Mouse (Mus musculus) WW6 (cell line): ENCODE measurements around the gene Spred2.

Experiments used
- DNase-seq: peaks from one replicate; pipeline ENCODE4 v3.0.0-alpha.2; 2013; ENCODE audit warnings: low read depth, low spot score

Gene Spred2

DNA sequence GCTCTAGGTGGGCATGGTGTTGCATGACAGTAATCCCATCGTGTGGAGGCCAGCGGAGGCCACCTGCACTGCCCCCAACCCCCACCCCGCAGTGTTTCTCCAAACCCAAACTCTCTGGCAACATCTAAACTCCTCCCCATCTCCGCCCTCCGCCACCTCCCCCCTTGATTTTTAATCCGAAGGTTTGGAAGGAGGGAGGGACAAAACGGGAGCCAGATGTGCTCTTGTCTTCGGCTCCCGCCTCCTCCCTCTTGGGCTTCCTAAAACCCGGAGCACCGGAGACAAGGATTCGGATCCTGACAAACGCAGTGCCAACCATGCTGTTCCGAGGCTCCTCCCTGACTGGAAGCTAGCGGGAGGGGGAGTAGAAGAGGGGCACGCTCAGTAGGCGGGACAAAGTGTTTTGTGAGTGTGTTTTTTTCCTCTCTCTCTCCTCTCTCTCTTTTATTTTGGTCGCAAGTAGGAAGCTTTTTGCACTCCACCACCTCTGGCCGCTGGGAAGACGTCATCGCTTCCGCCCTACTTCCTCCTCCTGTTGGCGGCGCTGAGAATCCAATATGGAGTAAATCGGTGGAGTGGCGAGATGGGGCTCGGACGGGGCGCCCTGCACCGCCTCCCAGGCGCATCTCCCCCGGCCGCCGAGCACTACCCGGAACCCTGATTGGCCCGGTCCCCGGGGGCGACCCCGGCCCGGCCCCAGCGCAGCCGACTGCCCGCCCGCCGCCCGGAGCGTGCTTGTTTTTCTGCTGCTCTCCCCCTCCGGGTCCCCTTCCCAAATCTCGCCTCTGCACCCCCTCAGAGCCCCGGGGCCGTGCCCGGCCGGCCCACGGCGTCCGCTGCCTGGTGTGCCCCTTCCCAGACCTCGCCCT lies at the start of gene Spred2:
Gene Spred2, plus strand, starts transcription at position 488 of the 869 bp plus-strand sequence.
- peak; percentile 92 for DNase-seq

DNA sequence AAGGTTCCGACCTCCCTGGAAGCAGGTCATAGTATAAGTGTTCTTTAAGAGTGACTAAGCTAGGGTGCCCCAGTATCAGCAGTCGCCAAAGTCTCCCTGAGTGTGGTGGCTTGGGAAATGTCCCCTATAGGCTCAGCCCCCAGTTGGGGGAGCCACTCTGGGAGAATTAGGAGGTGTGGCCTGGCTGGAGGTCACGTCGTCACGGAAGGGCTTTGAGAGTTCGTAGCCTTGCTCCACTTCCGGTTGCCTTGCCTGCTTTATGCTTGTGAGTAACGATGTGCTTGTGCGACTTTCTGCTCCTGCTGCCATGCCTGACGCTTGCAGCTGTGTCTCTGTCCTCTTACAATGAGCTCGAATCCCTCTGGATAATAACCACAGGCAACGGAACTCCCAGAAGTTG lies 48.6 kb upstream of the Spred2 start:
- DNase-seq, result no peak

DNA sequence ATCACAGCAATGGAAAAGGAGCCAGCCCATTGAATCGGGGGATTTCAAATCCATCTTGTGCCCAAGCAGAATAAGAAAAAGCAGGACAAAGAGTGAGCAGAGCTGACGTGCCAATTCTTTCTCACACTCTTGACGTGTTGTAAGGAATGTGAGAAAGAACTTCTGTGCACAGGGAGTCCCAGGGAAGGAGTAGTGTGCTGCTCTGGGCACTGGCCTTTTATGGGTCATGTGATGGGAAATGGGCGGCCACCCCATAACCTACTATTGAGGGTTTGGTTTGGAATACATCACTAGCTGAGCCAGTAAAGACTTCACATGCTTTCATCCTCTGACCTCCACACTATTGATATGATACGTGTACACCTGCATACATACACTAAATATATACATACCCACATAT lies 48.2 kb upstream of the Spred2 start:
- no peak for DNase-seq

DNA sequence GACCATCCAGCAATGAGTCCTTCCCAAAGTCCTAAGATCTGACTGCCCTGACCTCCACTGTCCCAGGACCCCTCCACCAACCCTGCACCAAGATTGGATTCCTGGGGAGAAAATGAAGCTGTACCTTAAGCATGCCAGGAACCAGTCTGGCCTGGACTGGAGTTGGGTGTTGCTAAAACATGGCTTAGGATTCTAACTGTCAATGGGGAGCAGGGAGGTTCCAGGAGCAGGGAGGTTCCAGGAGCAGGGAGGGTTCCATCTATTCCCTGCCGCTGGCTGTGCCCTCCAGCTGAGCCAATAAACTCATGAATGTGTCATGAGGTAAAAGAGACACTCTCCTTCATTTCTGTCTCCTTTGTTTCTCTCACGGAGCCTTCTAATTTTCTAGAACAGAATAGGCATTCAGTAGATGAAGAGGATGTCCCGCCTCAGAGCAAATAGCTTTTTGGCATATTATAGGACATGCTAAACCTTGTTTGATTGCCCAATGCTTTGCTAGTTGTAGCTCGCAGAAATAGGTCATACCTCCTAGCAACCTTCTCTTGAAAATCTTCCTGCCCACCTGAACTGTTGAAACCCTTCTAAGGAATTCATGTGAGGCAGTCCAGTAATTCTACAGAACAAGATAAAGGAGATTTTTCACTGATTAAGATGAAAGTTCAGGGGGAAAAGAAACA lies 46.8 kb upstream of the Spred2 start:
- no peak for DNase-seq

DNA sequence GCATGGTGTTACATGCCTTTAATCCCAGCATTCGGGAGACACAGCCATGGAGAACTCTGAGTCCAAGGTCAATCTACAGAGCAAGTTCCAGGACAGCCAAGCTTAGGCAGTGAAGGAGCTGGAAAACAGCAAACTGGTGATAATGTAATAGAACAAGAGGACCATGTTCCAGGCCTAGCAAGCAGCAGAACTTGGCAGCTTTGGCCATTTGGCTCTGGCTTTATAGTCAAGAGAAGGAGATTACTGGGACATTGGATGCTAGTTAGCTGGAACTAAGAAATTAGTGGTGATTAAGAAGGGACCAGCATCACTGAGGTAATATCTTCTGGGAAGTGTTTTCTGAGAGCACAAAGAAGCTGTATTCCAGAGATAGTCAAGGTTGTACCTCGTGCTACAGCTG lies 42.8 kb upstream of the Spred2 start:
- DNase-seq, result no peak

DNA sequence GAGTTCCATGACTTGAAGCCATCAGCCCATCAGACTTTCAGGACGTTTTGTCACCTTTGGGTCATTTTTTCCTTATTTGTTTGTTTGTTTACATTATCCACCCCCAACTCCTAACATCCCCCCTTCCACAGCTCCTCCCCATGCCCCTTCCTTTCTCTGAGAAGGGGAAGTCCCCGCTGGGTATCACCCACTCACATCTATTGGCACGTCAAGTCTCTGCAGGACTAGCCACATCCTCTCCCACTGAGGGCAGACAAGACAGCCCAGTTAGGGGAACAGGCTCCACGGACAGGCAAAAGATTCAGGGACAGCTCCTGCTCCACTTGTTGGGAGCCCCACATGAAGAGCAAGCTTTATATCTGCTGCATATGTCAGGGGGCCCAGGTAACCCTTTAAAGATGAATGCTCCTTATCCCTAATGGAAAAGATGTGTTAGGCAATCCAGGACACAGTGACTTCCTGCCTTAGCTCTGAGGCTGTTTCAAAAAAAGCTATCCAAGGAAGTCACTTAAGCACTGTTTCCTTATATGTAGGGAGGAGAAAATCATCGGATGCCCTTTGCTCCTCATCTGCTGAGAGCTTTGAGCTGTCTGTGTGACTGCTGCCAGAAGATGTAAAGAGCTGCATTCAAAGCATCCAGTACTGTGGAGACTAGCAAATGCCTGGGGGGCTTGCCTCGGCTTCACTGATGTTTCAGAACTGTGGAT lies 33.3 kb upstream of the Spred2 start:
- no peak for DNase-seq

DNA sequence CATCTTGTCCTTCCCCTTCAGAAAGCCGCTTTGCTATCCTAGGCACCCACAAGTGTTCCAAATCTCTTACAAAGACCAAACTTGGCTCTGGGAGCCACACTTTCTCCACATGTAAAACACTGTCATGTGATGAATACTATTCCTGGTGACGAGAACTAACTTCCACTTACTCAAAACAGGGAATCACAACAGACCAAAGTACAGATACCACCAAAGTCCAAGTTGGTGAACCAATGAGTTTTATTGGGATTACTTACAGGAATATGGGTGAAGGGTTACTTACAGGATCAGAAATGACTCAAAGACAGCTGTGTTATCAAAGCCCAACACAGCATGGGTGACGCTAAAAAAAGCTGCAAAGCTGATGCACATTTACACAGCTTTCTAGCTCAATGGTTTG lies 30.9 kb upstream of the Spred2 start:
- DNase-seq, result no peak

DNA sequence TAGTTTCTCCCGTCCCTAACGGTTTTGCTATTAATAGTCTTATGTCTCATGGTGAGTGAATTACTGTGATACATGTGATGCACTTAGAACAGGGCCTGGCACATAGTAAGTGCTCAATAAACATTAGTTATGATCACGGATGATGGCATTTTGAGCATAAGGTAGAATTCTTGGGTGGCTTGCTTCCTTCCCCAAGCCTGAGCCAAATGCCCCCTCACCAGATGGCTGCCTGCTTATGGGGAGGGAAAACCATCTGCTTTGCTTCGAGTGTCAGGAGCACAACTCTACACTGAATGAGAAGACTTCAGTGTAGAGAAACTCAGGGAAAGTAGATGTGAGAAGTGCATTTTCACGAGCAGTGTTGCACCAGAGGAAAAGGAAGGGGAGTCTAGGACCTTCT lies 24.6 kb upstream of the Spred2 start:
- no peak for DNase-seq

DNA sequence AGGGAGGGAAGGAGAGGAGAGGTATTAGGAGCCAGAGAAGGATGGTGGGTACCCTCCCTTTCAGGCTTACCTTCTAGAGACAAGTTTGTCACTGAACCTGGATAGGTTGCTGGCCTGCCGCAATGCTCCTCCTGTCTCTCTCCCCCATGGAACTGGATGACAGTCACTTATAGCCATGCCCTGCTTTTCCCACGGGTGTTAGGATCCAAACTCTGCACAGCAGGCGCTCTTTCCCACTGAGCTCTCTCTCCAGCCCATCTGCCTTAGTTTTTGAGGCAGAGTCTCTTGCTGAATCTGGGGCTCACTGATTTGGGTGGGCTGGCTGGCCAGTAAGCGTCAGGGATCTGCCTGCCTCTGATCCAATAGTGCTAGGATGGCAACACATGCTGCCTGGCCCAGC lies 23.5 kb upstream of the Spred2 start:
- DNase-seq, result no peak

DNA sequence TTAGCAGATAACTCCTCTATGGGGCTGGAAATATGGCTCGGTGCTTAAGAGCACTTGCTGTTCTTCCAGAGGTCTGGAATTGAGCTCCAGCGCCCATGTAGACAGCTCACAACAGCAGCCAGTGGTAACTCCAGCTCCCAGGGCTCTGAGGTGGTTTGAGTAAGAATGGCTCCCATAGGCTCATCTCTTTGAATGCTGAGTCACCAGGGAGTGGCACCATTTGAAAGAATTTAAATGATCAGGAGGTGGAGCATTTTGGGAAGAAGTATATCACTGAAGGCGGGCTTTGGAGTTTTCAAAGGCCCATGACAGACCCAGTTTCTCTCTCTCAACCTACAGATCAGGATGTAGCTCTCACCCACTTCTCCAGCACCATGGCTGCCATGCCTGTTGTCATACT lies 13.0 kb upstream of the Spred2 start:
- DNase-seq, result no peak

DNA sequence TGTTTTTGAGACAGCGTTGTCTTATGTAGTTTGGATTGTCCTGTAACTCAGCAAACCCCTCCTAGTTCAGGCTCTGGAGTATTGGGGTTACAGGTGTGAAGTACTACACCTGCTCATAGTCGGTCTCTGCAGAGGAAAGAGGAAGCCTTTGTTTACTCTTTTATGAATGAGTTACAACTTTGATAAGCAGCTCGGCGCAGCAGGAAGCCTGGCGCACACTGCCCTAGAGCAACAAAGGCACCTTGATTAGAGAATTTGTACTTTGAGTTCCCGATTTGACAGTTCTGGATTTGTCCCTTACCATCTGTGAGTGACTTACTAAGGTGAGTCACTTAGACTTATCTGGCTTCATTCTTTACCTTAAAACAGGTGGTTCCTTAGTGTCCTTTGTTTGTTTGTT lies 12.0 kb upstream of the Spred2 start:
- DNase-seq, result no peak

DNA sequence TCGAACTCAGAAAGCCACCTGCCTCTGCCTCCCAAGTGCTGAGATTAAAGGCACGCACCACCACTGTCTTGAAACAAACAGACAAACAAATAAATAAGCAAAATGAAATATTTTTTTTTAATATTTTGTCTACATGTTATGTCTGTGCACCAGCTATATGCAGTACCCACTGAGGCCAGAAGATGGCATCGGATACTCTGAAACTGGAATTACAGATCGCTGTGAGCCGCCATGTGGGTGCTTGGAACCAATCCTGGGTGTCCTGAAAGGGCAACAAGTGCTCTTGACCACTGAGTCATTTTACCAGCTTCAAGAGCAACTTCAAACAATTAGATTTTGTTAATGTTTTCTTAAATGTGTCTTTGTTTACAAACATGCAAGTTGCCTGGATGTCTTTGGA lies 11.5 kb upstream of the Spred2 start:
- no peak for DNase-seq

DNA sequence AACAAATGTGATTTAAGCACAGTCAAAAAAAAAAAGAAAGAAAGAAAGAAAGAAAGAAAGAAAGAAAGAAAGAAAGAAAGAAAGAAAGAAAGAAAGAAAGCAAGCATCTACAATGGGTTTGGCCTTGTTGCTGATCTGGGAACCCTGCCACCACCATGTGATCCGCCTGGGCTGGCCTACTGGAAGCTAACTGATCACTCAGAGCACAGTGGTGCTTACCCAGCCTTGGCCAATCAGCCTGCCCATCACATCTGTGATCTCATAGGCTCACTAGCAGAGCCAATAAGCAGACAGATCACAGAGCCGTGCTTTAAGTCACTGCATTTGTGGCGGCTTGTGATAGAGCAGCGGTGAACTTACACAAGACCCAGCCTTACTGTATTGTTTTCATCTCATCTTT lies 10.4 kb upstream of the Spred2 start:
- DNase-seq, result no peak

DNA sequence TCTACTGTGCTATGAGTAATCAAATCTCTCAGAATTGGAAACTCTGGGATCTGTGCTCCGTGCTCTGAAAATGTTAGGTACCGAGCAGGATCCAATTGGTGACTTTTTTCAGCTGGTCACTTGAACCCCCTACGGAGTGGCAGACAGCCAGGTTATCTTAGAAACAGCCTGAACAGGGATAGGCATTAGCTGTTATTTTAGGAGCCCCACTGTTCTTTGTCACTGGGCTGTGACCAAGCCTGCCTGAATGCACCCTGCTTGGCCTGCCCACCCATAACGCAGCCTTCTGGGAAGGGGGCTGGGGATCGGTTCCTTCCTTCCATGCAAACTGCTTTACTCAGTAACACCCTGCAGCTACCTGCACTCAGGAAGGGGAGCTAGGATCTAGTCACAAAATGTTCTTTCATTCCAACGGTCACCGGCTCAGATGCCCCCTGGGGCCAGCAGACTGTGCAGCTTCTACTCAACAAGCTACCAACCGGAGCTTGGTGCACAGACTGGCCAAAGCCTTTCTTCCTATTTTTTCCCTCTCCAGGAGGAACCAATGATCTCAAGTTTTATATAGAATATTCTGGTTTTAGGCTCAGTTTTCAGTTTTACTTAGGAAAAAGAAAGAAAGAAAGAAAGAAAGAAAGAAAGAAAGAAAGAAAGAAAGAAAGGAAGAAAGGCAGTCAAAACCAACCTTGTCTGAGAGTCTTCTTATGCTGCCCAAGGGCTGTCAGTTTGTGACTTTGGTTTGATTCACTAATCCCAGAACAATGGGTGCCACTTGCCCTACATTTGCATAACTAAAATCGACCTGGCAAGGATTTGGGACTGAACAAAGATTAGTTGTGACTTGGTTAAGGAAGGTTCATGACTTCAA lies 6.6 kb upstream of the Spred2 start:
- DNase-seq, result no peak

DNA sequence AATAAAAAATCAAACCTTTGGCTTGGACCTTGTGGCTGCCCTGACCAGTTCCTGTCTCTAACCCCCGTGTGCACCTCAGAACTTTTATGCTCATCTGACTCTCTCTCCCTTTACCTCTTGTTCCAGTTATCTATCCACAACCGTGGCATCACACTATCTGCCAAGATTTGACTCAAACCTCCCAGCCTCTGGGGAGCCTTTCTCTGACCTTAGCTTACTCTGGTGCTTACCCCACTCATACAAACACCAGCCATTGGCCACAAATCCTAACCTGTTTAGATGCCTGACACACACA lies 6.0 kb upstream of the Spred2 start:
- DNase-seq, result no peak

DNA sequence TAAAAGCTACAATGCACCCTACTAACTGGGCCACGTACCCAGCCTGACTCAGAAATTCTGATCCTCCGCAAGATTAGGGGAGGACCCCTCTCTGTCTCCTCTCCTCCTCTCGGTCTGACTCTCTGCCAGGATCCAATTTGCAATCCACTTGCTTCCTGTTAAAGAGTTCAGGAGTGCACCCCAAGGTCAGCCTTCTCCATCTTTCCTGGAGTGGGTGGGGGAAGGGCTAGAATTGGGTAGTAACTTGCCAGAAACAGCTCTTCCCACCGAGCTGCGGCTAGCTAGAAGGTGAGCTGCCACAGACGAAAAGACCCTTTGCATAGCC lies 4.8 kb upstream of the Spred2 start:
- peak; percentile 84 for DNase-seq

DNA sequence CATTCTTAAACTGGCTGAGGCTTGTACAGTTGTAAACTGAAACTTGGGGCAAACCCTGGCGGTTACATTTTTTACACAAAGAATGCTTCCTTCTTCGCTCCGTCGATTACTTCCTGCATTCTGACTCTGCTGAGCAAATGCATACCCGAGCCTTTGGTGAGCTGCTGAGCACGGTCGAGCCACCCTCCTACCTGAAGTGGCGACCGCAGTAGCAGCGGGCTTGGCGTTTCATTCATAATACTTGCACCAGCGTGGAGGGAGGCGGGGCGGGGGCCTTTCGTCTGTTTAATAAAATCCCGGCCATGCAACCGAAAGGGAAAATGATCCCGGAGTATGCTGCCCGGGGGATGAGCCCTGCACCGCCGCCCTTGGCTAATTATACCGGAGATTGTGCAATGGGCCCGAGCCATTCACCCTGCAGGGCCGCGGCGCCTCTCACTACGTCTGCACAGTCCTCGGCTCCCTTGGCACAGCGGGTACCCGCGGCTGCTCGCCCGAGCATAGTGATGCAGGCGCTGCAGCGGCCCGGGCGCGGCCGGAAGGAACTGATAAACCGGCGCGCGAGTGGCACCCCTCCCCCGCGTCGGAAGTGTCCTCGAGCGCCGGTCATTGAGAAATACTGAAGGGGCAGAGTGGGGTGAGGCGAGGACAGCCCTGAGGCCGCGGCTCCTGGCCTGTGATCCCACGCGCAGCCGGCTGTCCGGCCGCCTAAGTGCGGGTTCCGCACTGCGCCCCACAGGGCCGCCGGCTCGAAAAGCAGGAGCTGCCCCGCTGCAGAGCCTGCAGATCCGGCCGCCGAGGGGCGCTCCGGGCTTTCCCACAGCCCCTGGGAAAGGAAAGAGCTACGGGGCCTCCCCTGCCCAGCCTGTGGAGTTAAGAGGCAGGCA lies 4.1 kb upstream of the Spred2 start:
- no peak for DNase-seq

DNA sequence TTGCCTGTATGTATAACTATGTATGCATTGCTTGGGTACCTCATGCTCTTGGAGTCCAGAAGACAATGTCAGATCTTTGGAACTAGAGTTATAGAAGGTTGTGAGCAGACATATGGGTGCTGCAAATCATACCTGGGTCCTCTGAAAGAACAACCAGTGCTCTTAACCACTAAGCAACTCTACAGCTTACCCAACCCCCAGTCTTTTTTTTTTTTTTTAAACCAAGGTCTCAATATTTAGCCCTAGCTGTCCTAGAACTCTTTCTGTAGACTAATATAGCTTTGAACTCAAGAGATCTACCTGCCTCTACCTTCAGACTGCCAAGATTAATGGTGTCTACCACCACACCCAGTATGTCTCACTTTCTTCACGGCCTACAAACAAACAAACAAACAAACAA lies 2.5 kb upstream of the Spred2 start:
- no peak for DNase-seq

DNA sequence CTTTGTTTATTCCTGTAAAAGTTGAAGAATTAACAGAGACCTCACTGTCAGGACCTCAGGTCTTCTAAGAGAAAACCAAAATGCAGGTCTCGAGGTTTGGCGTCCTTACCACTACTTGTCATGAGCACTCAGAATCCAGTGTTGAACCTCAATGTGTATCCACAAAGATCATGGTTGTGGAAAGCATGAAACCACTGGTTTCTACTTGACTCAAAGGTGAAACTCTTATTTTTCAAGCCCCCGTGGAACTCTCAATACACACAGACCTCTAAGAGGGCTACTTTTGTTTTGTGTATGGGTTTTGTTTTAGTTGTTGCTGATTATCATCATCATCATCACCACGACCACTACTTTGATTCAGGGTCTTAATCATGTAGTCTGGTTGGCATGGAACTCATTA lies 2.0 kb upstream of the Spred2 start:
- no peak for DNase-seq

DNA sequence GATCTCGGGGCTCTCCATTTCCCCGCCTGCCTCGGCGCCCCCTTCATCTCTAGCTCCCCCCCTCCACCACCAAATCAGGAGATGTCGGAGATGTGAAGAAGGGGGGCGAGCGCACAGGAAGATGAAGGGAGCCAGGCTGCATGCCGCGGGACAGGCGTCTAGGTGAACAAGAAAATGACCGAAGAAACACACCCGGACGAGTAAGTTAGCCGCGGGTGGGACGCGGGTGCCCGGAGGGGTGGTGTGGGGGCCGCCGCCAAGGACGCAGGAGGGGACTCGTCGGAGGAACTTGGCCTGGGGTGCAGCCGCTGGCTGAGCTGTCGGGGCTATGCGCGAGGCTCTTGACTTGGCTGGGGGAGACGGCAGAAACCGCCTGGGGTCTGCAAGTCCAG lies 578 bp downstream of the Spred2 start:
- no peak for DNase-seq
